Mouse (Mus musculus): ENCODE measurements at regions not wholly inside any gene's neighbourhood (a gene's known extent, or its start where the extent isn't known, plus 50 kb on each side); places are given as distances from the start of the nearest gene placed in this dataset.
"Not testable (repeated sequence)": the region's sequence is repeated elsewhere in the genome, so short reads cannot be mapped to it uniquely, and the experiment has no call there.

GRCm38 (mm10) chr16:73647201-73647782, 764.3 kb downstream of the Robo2 start:
- peak; percentile 27 for DNase-seq

GRCm38 (mm10) chr16:73613017-73613416, 798.6 kb downstream of the Robo2 start:
- no peak for DNase-seq

DNA sequence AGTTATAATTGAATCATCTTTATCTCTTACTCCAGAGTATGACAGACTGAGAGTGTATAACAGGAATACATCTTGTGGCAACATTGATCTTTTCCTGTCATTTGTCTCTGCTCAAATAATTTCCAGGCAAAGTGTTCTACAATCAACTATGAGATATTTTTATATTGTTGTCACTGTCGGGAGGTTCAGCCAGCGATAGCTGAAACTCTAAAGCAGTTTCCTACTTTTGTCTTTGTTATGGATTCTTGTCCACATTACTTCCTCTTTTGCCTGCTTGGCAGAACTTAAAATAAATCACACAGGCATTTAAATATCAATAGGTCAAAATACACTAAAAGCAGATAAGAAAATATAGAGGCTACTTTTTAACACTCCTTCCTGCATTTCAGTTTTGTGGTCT, 820.2 kb downstream of the Robo2 start:
- no peak for DNase-seq

DNA sequence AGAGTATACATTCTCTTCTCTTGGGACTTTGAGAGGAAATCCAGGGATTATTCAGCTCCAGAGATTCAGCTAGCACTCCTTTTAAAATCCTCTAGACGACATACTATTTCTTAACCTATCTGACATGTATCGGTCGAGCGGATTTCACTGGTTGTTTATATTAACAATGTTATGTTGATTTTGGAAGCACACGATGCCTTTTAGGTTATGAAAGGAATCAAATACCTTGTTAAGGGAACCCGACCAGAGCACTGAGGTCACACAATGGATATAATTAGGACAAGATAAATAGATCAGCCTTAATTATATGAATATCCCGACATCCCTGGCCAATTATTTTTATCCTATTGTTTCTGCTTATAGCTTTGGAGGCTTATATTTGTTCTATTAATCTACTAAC, 850.4 kb downstream of the Robo2 start:
- DNase-seq: no peak

- DNase-seq: no peak
Measured at GRCm38 (mm10) chr16:73556940-73557339, 854.7 kb downstream of the Robo2 start.

GRCm38 (mm10) chr16:73543651-73544050, 868.0 kb downstream of the Robo2 start:
- no peak for DNase-seq

DNA sequence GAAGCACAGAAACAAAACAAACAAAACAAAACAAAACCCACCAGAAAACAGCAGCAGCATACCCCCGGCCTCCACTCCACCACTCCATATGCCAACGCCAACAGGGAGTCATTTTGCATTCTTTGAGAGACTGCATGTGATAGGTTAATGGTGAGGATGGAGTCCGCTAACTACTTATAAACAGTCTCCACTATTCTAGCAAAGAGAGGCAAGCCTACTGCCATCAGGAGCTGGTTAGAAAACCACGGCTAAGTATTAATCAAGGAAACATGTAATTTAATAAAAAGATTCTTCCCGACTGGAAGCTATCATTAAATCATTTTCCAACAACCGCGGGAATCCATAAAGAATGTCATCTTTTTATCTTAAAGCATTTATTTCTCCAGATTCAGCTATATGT, 873.6 kb downstream of the Robo2 start:
- DNase-seq: no peak

DNA sequence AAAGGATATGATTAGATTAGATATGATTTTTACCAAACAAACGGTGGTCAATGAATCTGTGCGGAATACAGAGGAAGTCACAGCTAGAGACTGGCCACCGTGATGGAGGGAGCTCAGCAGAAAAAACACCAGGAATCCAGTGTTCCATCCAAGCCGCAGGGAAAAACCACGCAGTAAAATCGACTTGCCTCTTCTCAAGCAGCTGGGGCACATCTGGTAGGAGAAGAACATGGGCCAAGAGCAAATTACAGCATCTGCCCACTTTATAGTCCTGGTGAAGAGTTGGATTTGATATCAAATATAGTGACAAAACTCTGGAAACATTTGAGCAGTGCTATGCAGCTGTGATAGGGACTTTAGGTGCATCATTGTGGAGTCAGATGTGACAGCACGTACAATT, 874.1 kb downstream of the Robo2 start:
- DNase-seq: no peak

GRCm38 (mm10) chr16:73530191-73530590, 881.4 kb downstream of the Robo2 start:
- DNase-seq: peak; percentile 2

- DNase-seq: not testable (repeated sequence)
Measured at GRCm38 (mm10) chr16:73522931-73523330, 888.7 kb downstream of the Robo2 start.

DNA sequence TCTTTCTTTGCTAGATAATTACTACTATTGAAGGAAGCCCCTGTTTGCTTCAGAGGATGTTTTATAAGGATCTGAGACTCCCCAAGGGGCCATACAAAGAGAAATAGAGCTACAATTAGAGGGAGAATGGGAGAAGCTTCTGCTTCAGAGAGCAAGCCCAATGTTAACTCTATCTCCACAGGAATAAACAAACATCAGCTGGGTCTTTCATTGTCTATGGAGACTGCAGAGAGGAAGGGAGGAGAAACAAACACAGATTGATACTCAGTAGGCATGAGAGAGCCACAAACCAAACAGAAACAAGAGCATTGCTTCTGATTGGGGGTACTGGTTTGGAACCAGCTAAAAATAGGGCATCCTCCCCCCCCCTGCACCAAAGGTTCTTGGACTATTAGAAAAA, 906.9 kb downstream of the Robo2 start:
- no peak for DNase-seq

GRCm38 (mm10) chr16:73498636-73499208, 912.9 kb downstream of the Robo2 start:
- DNase-seq: no peak

DNA sequence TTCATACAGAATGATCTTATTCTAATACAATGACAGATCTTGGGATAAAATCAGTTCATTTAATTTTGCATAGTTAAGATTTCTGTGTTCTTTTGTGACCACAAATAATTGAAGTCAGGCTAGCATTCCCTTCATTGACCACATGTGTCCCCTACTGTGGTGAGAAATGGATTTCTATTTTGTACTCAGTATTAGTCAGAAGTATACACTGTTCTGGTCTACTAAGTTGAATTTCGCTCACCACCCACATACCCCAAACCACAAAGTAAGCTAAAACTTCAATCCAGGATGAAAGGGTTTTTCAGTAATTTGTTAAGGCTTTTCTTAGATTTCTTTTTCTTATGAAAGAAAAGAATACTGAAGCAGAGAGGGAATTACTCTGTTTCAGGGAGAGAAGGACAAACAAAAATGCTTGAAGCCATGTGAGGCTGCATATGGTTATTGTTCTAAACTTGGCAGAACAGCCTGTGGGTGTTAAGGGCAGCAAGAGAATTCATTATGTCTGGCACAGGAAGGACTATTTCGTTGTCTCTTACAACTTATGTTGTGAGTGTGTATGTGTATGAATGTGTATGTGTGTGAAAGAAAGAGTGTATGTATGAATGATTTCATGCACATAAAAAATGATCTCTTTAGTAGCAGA, 928.3 kb downstream of the Robo2 start:
- no peak for DNase-seq

GRCm38 (mm10) chr16:73482176-73482575, 929.4 kb downstream of the Robo2 start:
- no peak for DNase-seq

DNA sequence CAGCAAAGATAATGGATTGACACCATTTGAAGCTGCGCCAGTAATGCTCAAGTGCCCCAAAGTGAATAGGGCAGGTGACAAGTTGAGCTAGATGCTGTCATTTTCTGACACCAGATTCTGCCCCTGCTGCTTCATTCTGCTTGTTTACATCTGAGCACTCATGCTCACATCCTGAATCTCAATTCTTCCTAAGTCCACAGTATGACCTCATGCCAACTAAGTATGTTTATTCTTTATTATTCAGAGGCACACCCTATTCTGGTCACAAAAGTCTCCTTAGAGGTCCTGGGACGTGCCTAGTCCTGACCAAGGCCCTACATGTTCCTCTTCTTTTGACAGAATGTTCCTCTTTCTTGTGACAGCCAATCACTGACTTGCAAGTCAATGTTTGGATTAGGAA, 938.1 kb downstream of the Robo2 start:
- no peak for DNase-seq

GRCm38 (mm10) chr16:73471547-73471946, 940.1 kb downstream of the Robo2 start:
- peak; percentile 2 for DNase-seq

GRCm38 (mm10) chr16:73470535-73470934, 941.1 kb downstream of the Robo2 start:
- DNase-seq: no peak

GRCm38 (mm10) chr16:73466296-73466695, 945.3 kb downstream of the Robo2 start:
- DNase-seq: no peak

DNA sequence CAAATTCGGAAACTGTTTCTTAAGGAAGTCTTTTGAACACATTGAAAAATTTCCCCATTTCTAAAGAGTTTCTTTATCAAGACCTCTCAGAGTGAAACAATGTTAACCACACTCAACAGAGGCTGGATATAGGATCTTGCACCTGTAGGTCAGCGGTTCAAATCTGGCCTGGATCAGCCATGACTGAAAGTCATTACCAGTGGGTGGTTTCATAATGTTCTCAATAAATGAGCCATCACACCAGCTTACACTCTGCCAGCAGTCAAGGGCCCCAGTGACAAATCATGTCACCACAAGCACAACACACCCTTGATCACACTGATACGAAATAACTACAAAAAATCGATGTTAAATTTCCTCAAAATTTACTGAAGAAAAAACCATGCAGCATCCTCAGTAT, 949.1 kb downstream of the Robo2 start:
- no peak for DNase-seq

DNA sequence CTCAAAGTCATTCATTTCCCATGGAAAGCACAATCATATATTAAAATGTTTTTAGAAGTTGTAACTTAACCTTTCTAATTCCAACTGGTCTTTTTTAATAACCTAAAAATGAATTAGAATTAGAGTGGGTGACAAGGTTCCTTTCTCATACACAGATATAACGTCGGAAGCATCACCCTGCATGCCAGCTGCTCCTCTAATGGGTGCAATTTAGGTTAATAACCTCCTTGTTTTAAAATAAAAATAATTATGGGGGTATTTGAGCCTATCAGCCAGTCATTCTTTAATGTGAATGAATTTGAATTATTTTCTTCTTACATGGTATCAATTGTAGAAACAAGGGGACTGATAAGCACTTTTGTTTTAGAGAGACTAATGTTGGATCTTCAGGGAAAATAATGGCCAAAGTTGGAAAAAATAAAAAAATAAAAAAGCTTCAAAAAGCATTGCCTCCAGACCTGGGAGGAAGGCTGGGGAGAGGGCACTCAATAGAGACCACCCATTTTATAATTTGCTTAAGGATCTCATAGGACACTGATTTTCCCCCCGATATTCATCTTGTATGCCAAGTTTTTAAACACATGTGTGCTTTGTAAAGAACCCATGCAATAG, 960.9 kb downstream of the Robo2 start:
- no peak for DNase-seq

GRCm38 (mm10) chr16:73449836-73450235, 961.8 kb downstream of the Robo2 start:
- DNase-seq: no peak

DNA sequence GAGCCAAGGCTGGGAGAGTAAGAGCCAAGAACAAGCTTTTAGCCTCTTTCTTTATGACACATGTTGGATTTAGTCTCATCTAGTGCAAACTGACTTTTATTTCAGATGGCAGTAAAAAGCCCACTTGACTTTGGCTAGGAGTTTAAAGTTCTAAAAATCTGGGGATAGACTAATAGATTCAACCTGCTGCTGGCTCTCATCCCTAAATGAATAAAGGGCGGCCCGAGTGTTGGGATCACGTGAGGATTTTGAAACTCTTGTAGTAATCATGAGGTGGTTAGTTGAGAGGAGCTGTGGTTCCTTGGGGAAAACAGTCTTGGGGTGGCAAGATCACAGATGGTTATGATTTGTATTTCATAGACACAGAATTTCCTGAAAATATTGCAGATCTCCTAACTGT, 975.9 kb downstream of the Robo2 start:
- DNase-seq: no peak

DNA sequence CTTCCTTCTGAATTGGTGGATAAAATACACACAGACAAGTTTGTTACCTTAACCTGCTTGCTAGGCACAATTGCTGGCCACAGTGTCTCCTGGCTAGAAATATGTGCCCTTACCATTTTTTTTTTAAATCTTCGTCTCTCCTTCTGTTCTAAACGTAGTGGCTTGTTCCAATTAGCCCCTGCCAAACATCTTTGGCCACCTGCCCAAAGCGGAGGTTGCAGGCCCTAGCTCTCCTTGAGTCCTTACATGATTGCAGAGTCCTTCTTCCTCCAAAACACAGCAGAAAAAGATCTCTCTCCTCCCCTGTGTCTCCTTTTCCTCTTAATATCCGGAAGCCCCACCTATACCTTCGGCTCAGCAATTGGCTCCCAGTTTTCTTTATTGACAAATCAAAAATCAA, 986.8 kb downstream of the Robo2 start:
- DNase-seq: no peak

- DNase-seq: no peak
Measured at GRCm38 (mm10) chr16:73424311-73424710, 987.3 kb downstream of the Robo2 start.
